Mouse (Mus musculus) splenic B cell, adult 2 months (primary cell): ENCODE data around the gene Dscam.

Experiments used
- DNase-seq: peaks from one replicate; pipeline ENCODE4 v3.0.0-alpha.2; 2011; ENCODE audit warnings: low read depth, low spot score
- H3K27me3 ChIP-seq: 2 replicates; pipeline ENCODE4 v1.6.1; 2012; ENCODE audit warnings: mild to moderate bottlenecking, low read length, moderate library complexity, mixed read lengths; ENCODE audit not compliant: control insufficient read depth, poor library complexity, insufficient read depth, severe bottlenecking
- H3K36me3 ChIP-seq: 2 replicates; pipeline ENCODE4 v1.6.1; 2012; ENCODE audit warnings: mild to moderate bottlenecking, low read length, moderate library complexity, mixed read lengths; ENCODE audit not compliant: control insufficient read depth, poor library complexity, insufficient read depth, severe bottlenecking

Dscam gene

DNA sequence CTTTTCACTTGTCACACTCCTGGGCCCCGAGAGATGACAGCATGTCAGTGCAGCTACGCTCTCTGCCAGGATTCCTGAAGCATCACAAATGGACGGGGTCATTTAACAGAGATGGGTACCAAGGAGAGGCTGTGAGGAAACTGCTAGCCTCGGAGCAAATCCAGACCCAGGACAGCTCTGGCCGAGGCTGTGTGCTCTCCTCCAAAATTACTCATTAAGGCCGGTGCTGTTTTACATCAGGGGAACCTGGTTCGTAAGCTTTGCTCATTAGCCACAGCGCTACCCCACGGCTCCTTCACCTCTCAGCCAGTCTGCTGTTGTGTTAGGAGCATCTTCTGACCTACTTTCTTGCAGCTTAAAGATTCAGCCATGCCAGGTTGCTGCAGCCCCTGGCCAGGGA, 449.3 kb downstream of the Dscam start:
- H3K27me3 ChIP-seq: no peaks in the 10 kb centered on the region
- no peak for DNase-seq

DNA sequence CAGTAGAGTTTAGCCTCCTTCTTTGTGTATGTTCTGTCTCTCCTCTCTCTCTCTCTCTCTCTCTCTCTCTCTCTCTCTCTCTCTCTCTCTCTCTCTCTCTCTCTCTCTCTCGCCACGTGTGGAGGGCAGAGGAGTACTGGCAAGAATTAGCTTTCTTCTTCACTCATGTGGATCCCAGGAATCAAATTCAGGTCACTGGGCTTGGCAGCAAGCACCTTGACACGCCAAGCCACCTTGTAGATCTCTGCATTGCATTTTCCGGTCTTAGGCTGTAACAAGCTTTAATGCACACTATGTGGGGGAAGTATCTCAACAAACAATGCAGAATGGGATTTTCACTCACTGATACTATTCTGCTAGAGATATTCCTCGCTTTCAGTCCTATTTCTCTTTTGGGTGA, 449.9 kb downstream of the Dscam start:
- no peaks in the 10 kb centered on the region for H3K36me3 ChIP-seq
- no peak for DNase-seq
- H3K27me3 ChIP-seq: no peaks in the 10 kb centered on the region

More for the DNA sequence above, 449.3 kb downstream of the Dscam start:
- H3K36me3 ChIP-seq: no peaks in the 10 kb centered on the region

DNA sequence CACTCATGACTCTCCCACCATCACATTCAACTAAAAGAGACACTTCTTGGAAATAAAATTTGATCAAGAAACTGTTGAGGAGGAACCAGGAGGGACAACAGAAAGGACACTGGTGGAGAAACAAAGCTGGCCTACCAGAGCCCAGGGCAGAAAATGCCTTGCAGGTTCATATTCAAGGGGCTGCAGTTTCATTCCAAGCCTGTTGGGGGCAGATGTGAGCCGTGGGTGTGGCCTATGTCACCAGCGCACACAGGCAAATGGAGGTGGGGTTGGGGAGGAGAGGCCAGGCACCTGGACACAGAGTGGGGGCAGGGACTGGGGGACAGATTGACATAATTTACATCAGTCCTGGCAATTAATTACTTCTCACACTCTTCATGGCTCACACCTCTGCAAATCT, 452.3 kb downstream of the Dscam start:
- DNase-seq: peak; percentile 9
- Histone ChIP-seq H3K36me3 (no peaks in the 10 kb centered on the region), H3K27me3 (no peaks in the 10 kb centered on the region)

DNA sequence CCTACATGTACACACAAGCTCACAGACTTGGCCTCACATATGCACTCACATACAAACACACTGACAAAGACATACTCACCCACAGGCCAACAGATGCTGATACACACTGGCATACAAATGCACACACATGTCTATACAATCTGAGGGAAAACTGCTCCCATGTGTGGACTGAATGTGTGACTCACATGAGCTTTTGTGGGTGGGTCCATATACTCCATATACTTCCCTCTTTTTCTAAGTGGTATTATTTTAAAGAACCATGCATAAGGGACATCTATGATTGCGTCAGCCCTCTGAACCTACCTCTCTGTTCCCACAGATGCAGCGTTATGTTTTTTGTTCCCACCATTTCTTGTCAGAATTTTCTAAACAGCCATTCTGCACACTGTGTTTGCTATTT, 453.9 kb downstream of the Dscam start:
- H3K36me3 ChIP-seq: no peaks in the 10 kb centered on the region
- no peak for DNase-seq
- H3K27me3 ChIP-seq: no peaks in the 10 kb centered on the region

DNA sequence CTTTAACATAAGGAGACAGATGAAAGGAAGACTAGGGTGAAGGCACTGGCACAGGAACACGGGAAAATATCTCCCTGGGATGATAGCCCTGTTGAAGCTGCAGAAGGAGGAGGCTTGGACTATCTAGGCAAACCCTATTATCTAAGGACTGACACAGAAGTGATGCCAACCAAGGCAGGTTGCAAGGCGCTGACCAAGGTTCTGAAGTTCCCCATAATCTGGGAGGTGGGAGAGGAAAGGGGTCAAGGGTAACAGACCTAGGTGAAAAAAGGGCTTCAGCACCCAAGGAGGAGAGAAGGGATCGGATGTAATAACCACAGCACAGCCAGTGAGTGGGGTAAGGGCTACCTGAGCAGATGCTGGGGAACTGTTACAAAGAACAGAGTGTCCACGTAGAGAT, 458.6 kb downstream of the Dscam start:
- no peak for DNase-seq
- no peaks in the 10 kb centered on the region for H3K36me3 ChIP-seq
- H3K27me3 ChIP-seq: no peaks in the 10 kb centered on the region

DNA sequence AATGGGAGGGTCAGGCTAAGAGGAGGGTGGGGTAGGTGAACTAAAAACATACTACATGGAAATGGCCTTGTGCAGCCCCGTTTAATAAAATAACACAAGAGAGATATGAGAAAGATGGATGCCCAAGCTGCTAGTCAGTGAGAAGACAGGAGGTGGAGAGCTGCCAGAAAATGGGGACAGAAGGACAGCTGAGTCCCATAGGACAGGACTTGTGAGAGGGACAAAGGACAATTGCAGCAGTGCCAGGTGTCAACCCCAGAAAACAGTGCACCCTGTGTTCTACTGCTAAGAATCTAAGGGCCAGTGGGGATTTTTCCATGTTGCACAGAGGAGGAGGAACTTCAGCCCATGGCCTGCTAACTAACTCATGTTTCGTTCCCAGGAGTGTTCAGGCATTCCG, 470.0 kb downstream of the Dscam start:
- DNase-seq: no peak
- Histone ChIP-seq H3K27me3 (no peaks in the 10 kb centered on the region), H3K36me3 (no peaks in the 10 kb centered on the region)

DNA sequence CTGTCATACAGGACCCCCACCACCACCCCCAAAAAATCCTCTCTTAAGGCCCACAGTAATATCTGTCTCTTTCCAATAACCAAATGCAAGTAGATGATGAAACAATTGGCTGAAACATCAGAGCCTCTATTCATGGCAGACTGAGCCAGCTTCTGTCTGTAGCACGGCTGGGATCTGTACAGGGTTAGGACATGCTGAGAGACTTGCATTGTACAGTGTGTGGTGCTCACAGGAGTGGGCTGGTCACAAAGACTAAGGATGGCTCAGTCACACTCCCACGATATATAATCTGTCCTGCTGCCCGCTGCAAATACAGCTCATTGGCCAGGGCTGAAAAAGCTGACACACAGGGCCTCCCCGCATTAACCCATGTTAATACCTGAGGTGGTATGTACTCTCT, 474.7 kb downstream of the Dscam start:
- Histone ChIP-seq H3K27me3 (no peaks in the 10 kb centered on the region), H3K36me3 (no peaks in the 10 kb centered on the region)
- DNase-seq: no peak

DNA sequence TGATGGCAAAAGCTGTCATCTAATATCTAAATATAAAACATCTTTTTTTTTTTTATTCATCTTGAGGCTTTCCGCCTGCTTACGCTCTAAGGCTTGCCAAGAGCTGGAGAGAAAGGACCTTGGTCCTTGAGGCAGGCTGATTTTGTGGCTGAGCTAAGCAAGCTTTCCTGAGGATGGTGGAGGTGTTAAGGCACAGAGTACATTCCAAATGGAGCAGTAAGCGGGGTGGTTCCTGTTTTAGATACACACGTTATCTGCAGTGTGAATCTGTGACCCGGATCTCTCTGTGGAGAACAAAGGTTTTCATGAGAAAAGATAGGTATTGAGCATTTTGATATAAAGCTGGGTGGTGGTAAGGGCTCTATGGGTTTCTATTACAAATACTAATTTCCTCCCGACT, 479.0 kb downstream of the Dscam start:
- H3K27me3 ChIP-seq: no peaks in the 10 kb centered on the region
- DNase-seq: no peak

DNA sequence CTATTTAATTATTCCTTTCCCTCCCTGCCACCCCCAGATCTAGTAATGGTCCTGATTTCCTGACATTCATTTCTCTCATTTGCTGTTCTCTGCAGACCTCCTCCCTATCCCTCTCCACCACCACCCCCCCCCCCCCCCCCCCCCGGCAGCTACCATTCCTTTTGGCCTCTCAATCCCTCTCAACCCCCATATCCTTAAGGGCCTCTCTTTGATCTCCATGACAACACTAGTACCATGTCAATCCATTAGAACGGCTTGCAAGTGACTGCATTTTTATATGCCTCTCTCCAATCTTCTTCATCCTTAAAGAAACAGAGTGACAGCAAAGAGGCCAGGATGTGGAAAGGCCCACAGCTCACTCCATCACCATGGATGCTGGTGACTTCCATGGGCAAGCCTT, 480.5 kb downstream of the Dscam start:
- Histone ChIP-seq H3K36me3 (no peaks in the 10 kb centered on the region), H3K27me3 (no peaks in the 10 kb centered on the region)
- no peak for DNase-seq

More for the DNA sequence above, 479.0 kb downstream of the Dscam start:
- H3K36me3 ChIP-seq: no peaks in the 10 kb centered on the region

DNA sequence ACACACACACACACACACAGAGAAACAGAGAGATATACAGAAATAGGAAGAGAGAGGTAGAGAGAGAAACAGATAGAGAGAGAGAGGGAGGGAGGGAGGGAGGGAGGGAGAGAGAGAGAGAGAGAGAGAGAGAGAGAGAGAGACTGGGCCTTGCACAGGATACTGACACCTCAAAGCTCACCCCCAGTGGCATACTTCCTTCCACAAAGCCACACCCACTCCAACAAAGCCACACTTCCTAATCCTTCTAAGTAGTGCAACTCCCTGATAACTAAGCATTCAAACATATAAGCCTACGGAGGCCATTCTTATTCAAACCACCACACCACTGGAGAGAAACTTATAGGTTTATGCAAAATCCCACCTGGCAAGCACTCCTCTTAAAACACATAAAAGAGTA, 481.1 kb downstream of the Dscam start:
- H3K36me3 ChIP-seq: no peaks in the 10 kb centered on the region
- no peak for DNase-seq
- H3K27me3 ChIP-seq: no peaks in the 10 kb centered on the region

DNA sequence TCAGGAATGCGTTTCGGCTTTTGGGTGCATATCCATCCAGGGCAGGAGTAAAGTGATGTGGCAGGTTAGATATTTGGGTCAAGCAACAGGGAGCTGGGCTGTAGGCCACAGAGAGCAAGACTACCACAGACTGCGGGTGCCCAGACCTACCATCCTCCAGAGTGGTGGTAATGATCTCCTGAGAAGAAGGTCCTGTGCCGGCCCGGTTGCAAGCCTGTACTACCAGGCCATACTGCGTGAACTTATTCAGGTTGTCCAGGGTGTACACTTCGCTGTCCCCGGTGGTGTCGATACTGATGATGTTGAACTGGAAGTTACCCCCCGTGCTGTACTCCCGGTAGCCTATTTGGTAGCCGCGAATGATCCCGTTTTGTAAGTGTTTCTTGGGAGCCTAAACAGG, 485.5 kb downstream of the Dscam start:
- DNase-seq: no peak

DNA sequence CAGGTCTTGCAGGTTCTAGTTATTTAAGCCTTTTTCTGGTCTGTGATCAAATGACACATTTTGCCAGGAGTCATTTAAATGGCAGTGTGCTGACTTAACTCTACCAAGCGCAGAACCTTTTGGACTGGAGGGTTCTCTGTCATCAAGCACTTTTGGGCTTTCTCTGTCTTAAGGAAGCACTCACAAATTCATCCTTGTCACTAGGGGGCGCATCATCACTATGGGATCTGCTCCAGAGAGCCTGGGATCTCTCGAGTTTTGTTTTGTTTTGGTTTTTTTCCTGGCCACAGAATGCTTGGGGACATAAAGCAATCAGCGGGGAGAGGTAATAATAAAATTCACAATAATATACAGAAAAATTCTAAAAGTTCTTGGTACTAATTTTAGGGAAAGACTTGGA, 486.0 kb downstream of the Dscam start:
- Histone ChIP-seq H3K36me3 (no peaks in the 10 kb centered on the region), H3K27me3 (no peaks in the 10 kb centered on the region)
- peak; percentile 38 for DNase-seq

More for the DNA sequence above, 485.5 kb downstream of the Dscam start:
- H3K27me3 ChIP-seq: no peaks in the 10 kb centered on the region
- H3K36me3 ChIP-seq: no peaks in the 10 kb centered on the region

DNA sequence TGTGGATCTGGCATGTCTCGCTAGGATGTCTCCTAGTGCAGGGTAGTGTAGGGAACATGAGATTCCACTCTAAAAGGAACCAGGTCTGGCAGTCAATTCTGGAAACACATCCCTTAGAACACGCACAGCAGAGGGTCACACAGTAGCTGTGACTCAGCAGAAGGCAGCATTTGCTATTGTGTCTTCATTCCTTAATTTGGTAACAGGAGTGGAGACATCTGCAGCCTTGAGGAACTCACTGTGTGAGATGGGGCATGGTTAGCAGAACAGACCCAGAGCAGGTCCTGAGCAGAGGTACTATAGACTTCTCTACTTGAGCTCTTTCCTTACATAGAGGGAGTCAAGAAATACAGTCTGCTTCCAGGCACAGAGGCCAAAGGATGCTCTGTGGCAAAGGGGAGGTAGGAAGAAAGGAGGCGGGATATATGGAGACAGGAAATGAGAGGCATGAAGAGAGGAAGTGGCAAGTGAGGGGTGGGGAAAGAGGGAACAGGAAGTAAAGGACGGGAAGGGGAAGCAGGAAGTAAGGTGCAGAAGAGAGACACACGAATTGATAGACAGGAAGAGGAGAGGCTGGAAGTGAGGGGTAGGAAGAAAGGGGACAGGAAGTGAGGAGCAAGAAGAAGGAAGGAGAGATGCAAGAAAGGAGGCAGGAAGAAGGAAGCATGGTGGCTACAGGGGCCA, 488.1 kb downstream of the Dscam start:
- Histone ChIP-seq H3K36me3 (no peaks in the 10 kb centered on the region), H3K27me3 (no peaks in the 10 kb centered on the region)
- no peak for DNase-seq

DNA sequence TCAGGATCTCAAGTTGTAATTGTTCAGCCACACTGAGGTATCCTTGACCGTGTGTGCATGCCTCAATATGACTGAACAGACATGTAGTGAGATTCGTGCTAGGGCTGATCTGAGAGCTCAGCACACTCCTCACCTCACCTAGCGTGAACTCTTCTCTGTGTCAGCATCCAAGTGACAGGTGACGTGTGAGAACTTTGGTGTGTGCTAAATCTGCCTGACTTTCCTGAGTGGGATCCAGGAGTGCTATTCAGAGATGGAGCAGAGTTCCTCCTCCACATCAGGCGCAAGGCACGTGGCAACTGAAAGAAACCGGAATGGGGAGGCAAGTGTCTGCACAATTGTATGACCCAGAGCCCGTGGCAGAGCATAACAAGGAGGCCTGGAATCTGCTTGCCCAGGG, 490.6 kb downstream of the Dscam start:
- Histone ChIP-seq H3K36me3 (no peaks in the 10 kb centered on the region), H3K27me3 (no peaks in the 10 kb centered on the region)

DNA sequence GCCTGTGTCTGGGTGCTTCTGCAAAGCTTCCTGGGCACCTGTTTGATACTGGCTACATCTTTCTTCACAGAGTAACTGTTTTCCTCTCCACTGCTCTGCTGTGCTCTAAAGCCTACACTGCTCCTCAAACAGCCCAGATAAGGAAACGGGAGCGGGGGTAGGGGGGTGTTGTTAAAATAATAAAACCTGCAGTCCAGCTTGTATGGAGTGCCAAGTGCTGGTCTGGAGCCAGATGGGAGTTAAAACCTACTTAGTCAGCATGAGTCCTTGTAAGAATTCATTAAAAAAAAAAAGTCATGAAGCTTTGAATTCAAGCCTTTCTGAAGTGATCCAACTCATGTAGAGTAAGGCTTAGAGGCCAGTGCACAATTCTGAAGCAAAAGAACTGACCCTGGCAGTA, 493.1 kb downstream of the Dscam start:
- Histone ChIP-seq H3K36me3 (no peaks in the 10 kb centered on the region), H3K27me3 (no peaks in the 10 kb centered on the region)
- DNase-seq: no peak

More for the DNA sequence above, 490.6 kb downstream of the Dscam start:
- DNase-seq: no peak

DNA sequence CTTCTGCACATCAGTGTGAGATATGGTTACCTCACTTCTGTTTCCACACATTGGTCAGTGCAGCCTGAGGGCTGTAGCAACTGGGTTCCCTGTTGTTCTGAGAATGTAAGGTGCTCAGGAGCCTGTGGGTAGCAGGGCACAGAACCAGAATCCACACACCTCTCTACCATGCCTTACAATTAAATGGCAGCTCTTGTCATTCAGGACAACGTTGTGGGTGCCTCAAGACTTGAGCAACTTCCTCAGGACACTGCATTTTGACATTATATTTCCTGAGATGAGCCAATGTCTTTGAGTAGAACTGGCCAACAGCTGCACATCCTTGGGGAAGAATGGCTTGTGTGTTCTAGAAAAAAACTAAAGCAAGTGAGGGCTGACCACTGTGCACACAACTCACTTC, 493.9 kb downstream of the Dscam start:
- Histone ChIP-seq H3K27me3 (no peaks in the 10 kb centered on the region), H3K36me3 (no peaks in the 10 kb centered on the region)
- DNase-seq: no peak
